Mouse (Mus musculus): ENCODE data around the gene Crybg1. TPM values are rescaled to one million over a fixed set of nuclear protein-coding genes. Genes with fewer than 3 reads are reported as not detected.
A peak's percentile ranks its signal among the peaks of the same experiment; 100 is the strongest.
"Not testable (repeated sequence)": the region's sequence is repeated elsewhere in the genome, so short reads cannot be mapped to it uniquely, and the experiment has no call there.

Gene Crybg1
- polyA plus RNA-seq, 1 experiment from 2014 or later = 0.23 TPM

DNA sequence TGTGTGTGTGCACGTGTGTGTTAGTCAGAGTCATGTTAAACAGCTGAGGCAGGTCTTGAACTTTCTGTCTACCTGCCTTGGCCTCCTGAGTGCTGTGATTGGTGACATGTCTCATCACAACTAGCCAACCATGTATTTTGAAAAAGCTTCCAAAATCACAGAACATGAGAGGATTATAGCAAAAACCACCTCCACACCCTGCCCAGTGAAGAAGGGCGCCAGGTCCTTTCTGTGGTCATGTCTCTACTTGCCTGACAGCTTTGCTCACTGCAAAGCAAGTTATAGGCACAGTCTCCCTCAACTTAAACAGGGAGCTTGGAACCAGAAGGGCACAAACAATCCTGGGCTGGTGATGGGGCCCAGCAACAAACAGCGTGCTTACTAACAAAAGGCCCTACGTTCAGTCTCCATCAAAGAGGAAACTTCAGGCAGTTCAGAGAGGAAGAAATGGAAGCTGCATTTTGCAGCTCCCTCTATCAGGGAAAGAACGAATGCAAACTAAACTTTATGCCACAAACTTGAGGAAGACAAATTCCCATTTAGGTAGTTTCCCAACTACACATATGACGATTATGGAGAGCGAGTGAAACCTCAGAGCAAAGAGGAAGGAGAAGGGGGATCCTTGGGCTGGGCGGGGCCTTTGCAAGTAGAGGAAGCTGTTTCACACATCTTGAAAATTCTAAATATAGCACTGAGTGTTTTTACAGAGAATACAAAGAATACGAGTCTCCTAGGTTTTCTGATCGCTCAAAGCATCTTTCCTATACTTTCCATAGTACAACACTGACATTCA is 152.6 kb downstream of the Crybg1 start:
- Histone ChIP-seq H3K4me2 (ENCODE audit: low read length) (no peak overlapping the region), H3K27me3 (replicated peaks; ENCODE audit: control insufficient read depth, insufficient read depth, low read length) (peaks cover 2% of the 10 kb centered on the region; the same call in 1 of the 2 replicates), H3K4me3 (replicated peaks; ENCODE audit: low read length) (no peak overlapping the region), H3K27ac (ENCODE audit: low read length) (no peak overlapping the region), H3K4me1 (replicated peaks; ENCODE audit: control insufficient read depth, insufficient read depth, low read length) (0 out of 2 replicates have a peak, but pooled peaks cover 3% of the 10 kb centered on the region), H3K36me3 (ENCODE audit: control insufficient read depth, insufficient read depth) (no peaks in the 10 kb centered on the region), H3K9me3 (ENCODE audit: control insufficient read depth, low read length) (no peaks in the 10 kb centered on the region), H3K9ac (replicated peaks; ENCODE audit: low read depth, low read length) (no peak overlapping the region)
- no peak for ATAC-seq
- WGBS = 83% methylated on average over 10 of the region's 10 CpGs

DNA sequence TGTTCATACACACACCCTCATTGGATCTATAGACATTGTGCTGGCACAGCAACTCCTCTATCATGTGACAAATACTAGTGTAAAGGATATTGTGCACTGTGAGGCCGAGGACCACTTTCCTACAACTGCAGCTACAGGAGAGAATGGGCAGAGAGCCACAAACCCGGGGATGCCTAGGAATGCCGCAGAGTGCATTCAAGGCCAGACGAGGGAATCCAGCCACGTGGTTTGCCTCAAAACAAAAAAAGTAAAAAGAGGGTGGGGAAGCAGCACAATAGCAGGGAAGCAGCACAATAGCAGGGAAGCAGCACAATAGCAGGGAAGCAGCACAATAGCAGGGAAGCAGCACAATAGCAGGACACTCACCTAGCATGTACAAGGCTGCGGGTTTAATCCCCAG is 155.5 kb downstream of the Crybg1 start:
- H3K9ac ChIP-seq (replicated peaks; ENCODE audit: low read depth, low read length) = no peak overlapping the region
- WGBS = 6% methylated on average over 6 of the region's 6 CpGs
- ATAC-seq = peak; percentile 45; the same call in 1 of the 2 replicates
- H3K27ac ChIP-seq (ENCODE audit: low read length) = no peak overlapping the region
- H3K9me3 ChIP-seq (ENCODE audit: control insufficient read depth, low read length) = no peaks in the 10 kb centered on the region
- no peak overlapping the region for H3K4me2 ChIP-seq (ENCODE audit: low read length)
- H3K4me1 ChIP-seq (replicated peaks; ENCODE audit: control insufficient read depth, insufficient read depth, low read length) = 0 out of 2 replicates have a peak, but pooled peaks cover 3% of the 10 kb centered on the region
- no peaks in the 10 kb centered on the region for H3K27me3 ChIP-seq (replicated peaks; ENCODE audit: control insufficient read depth, insufficient read depth, low read length)
- H3K36me3 ChIP-seq (ENCODE audit: control insufficient read depth, insufficient read depth) = no peaks in the 10 kb centered on the region
- no peak overlapping the region for H3K4me3 ChIP-seq (replicated peaks; ENCODE audit: low read length)

DNA sequence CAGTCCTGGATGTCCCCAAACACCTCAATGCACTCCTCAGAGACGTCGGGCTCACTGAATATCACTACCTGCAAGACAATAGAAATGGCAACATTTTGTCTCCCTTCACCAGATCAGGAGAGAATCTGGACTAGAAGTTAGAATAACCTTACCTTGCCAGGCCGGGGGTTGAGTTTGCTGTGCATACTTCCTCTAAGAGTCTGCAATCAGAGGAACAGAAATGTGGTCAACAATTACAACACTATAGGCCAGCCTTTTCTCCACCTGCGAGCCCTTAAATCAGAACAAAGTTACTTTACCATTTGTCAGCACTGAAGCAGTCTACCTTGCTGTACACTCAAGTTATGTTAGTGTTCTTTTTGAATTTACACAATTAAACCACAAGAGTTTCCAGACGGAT is 156.1 kb downstream of the Crybg1 start:
- WGBS = 81% methylated on average over 5 of the region's 5 CpGs
- Histone ChIP-seq H3K4me3 (replicated peaks; ENCODE audit: low read length) (no peak overlapping the region), H3K27me3 (replicated peaks; ENCODE audit: control insufficient read depth, insufficient read depth, low read length) (no peaks in the 10 kb centered on the region), H3K9ac (replicated peaks; ENCODE audit: low read depth, low read length) (no peak overlapping the region), H3K9me3 (ENCODE audit: control insufficient read depth, low read length) (no peaks in the 10 kb centered on the region), H3K4me2 (ENCODE audit: low read length) (no peak overlapping the region), H3K27ac (ENCODE audit: low read length) (no peak overlapping the region), H3K4me1 (replicated peaks; ENCODE audit: control insufficient read depth, insufficient read depth, low read length) (0 out of 2 replicates have a peak, but pooled peaks cover 3% of the 10 kb centered on the region), H3K36me3 (ENCODE audit: control insufficient read depth, insufficient read depth) (no peaks in the 10 kb centered on the region)
- ATAC-seq = no peak

DNA sequence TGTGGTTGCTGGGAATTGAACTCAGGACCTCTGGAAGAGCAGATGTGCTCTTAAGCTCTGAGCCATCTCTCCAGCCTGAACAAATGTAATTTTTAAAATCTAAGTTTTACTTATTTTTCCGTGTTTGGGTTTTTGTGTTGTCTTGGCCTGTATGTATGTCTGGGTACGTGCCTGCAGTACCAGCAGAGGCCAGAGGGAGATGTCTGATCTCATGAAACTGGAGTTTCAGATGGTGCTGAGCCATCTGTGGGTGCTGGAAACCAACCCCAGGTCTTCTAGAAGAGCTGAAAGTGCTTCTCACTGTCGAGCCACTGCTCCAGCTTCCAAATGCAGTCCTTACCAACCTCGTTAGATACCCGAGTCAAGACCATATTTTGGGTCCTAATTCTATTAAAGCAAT is 157.4 kb downstream of the Crybg1 start:
- Histone ChIP-seq H3K4me3 (replicated peaks; ENCODE audit: low read length) (no peak overlapping the region), H3K4me1 (replicated peaks; ENCODE audit: control insufficient read depth, insufficient read depth, low read length) (0 out of 2 replicates have a peak, but pooled peaks cover 3% of the 10 kb centered on the region), H3K27ac (ENCODE audit: low read length) (no peak overlapping the region), H3K9me3 (ENCODE audit: control insufficient read depth, low read length) (no peaks in the 10 kb centered on the region), H3K27me3 (replicated peaks; ENCODE audit: control insufficient read depth, insufficient read depth, low read length) (no peaks in the 10 kb centered on the region), H3K4me2 (ENCODE audit: low read length) (no peak overlapping the region), H3K9ac (replicated peaks; ENCODE audit: low read depth, low read length) (no peak overlapping the region), H3K36me3 (ENCODE audit: control insufficient read depth, insufficient read depth) (no peaks in the 10 kb centered on the region)
- 95% methylated on average over 5 of the region's 5 CpGs for WGBS
- no peak for ATAC-seq

DNA sequence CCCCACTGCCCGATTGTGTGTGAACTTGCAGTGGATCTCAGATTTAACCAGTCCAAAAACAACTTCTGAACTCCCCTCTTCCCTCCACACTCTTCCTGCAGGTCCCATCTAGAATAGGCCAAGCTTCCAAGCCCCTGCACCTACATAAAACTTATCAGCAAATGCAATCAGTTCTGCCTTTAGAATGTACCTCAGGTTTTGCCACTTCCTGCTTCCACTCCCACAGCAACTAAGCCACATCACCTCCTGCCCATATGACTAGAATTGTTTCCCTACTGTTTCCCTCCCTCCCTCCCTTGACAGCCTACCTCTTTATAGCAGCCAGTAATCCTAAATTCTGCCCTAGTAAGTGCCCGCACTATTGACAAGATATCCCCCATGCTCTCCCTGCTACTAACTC is 164.8 kb downstream of the Crybg1 start:
- ATAC-seq = no peak
- Histone ChIP-seq H3K4me3 (replicated peaks; ENCODE audit: low read length) (no peak overlapping the region), H3K9ac (replicated peaks; ENCODE audit: low read depth, low read length) (no peak overlapping the region), H3K27ac (ENCODE audit: low read length) (no peak overlapping the region), H3K4me2 (ENCODE audit: low read length) (no peak overlapping the region), H3K27me3 (replicated peaks; ENCODE audit: control insufficient read depth, insufficient read depth, low read length) (no peaks in the 10 kb centered on the region), H3K9me3 (ENCODE audit: control insufficient read depth, low read length) (no peaks in the 10 kb centered on the region), H3K4me1 (replicated peaks; ENCODE audit: control insufficient read depth, insufficient read depth, low read length) (no peaks in the 10 kb centered on the region), H3K36me3 (ENCODE audit: control insufficient read depth, insufficient read depth) (no peaks in the 10 kb centered on the region)
- WGBS = 83% methylated on average over 2 of the region's 2 CpGs

DNA sequence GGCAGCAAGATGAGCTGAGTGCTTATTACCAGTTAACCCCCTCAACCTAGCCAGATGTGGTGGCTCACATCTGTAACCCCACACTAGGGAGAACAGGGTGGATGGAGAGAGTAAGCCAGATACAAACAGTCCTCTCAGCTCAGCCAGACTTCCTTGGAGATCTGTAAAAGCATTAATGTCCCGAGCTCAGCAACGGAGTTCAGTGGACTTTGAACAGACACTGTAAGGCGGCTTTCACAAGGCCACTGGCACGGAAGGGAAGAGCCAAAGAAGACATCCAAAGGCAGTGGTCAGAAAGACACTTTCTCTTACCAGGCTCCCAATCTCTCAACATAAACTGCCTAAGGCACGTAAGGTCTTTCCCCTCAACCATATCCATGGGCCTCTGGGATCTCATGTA is 165.4 kb downstream of the Crybg1 start:
- ATAC-seq = no peak
- H3K9ac ChIP-seq (replicated peaks; ENCODE audit: low read depth, low read length) = no peak overlapping the region
- no peak overlapping the region for H3K4me3 ChIP-seq (replicated peaks; ENCODE audit: low read length)
- 94% methylated on average over 5 of the region's 5 CpGs for WGBS
- no peak overlapping the region for H3K4me2 ChIP-seq (ENCODE audit: low read length)
- no peaks in the 10 kb centered on the region for H3K27me3 ChIP-seq (replicated peaks; ENCODE audit: control insufficient read depth, insufficient read depth, low read length)
- no peaks in the 10 kb centered on the region for H3K36me3 ChIP-seq (ENCODE audit: control insufficient read depth, insufficient read depth)
- no peaks in the 10 kb centered on the region for H3K4me1 ChIP-seq (replicated peaks; ENCODE audit: control insufficient read depth, insufficient read depth, low read length)
- H3K9me3 ChIP-seq (ENCODE audit: control insufficient read depth, low read length) = no peaks in the 10 kb centered on the region
- H3K27ac ChIP-seq (ENCODE audit: low read length) = no peak overlapping the region

DNA sequence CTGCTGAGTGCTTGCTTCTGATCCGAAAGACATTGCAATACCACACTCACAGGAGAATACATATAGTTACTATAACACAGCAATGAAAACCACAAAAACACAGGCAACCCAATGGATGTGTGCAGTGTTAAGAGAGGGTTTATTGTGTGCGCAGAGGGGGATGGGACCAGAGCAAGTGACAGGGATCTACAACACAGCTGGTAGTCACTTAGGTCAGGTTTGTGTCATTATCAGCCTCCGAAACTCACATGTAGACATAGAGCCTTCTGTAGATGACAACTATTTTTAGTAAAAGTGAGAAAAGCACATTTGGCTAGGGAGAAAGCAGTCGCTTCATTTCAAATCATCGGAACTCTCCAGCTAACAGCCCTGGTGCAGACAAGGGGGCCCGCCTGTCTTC is 166.2 kb downstream of the Crybg1 start:
- Histone ChIP-seq H3K9me3 (ENCODE audit: control insufficient read depth, low read length) (no peaks in the 10 kb centered on the region), H3K4me1 (replicated peaks; ENCODE audit: control insufficient read depth, insufficient read depth, low read length) (no peaks in the 10 kb centered on the region), H3K27ac (ENCODE audit: low read length) (no peak overlapping the region), H3K36me3 (ENCODE audit: control insufficient read depth, insufficient read depth) (no peaks in the 10 kb centered on the region), H3K27me3 (replicated peaks; ENCODE audit: control insufficient read depth, insufficient read depth, low read length) (no peaks in the 10 kb centered on the region), H3K4me3 (replicated peaks; ENCODE audit: low read length) (no peak overlapping the region), H3K9ac (replicated peaks; ENCODE audit: low read depth, low read length) (no peak overlapping the region), H3K4me2 (ENCODE audit: low read length) (no peak overlapping the region)
- 87% methylated on average over 6 of the region's 6 CpGs for WGBS
- ATAC-seq = no peak

DNA sequence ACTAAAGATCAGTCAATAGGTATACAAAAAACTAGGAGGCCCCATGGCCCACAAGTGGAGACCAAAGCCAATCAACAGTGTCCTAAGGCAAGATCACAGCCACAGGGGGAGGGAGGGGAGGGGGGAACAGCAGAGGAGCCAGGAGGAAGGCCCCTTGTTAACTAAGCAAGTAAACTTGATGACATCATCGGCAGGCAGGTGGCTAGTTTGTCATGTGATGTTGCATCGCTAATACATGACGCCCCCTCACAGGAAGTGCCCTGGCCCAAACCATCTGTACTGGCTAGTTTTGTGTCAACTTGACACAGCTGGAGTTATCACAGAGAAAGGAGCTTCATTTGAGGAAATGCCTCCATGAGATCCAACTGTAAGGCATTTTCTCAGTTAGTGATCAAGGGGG is 167.9 kb downstream of the Crybg1 start:
- H3K36me3 ChIP-seq (ENCODE audit: control insufficient read depth, insufficient read depth); H3K4me3 ChIP-seq (replicated peaks; ENCODE audit: low read length); H3K9me3 ChIP-seq (ENCODE audit: control insufficient read depth, low read length); H3K27ac ChIP-seq (ENCODE audit: low read length); H3K27me3 ChIP-seq (replicated peaks; ENCODE audit: control insufficient read depth, insufficient read depth, low read length); H3K4me2 ChIP-seq (ENCODE audit: low read length); ATAC-seq; H3K4me1 ChIP-seq (replicated peaks; ENCODE audit: control insufficient read depth, insufficient read depth, low read length); H3K9ac ChIP-seq (replicated peaks; ENCODE audit: low read depth, low read length): not testable (repeated sequence)
- WGBS = 93% methylated on average over 3 of the region's 3 CpGs

DNA sequence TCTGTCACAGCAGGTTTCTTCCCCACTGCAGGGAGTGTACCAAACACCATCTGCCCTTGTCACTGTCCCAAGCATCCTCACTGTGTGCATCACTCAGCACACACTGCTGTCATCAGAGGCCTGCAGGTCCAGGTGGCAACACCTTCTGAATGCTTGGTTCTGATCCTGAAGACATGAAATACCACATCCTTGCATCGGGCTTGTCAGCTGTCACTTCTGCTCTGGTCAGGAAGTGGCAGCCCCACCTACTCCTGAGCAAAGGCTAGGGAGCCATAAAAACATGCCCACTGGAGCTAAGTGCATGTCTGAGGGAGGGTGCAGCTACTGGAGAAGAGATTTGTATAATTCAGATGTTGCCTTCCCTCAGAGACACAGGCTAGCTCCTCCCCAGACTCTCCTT is 168.6 kb downstream of the Crybg1 start:
- no peaks in the 10 kb centered on the region for H3K4me1 ChIP-seq (replicated peaks; ENCODE audit: control insufficient read depth, insufficient read depth, low read length)
- no peaks in the 10 kb centered on the region for H3K27me3 ChIP-seq (replicated peaks; ENCODE audit: control insufficient read depth, insufficient read depth, low read length)
- H3K9me3 ChIP-seq (ENCODE audit: control insufficient read depth, low read length) = no peaks in the 10 kb centered on the region
- no peak for ATAC-seq
- 89% methylated on average over 1 of the region's 1 CpGs for WGBS
- no peak overlapping the region for H3K4me2 ChIP-seq (ENCODE audit: low read length)
- H3K27ac ChIP-seq (ENCODE audit: low read length) = no peak overlapping the region
- no peak overlapping the region for H3K4me3 ChIP-seq (replicated peaks; ENCODE audit: low read length)
- no peak overlapping the region for H3K9ac ChIP-seq (replicated peaks; ENCODE audit: low read depth, low read length)
- no peaks in the 10 kb centered on the region for H3K36me3 ChIP-seq (ENCODE audit: control insufficient read depth, insufficient read depth)
